Mouse (Mus musculus) liver, adult 2 months (tissue): Measurements from ENCODE around the gene Kcnt1. TPM values are rescaled to one million over a fixed set of nuclear protein-coding genes. Genes with fewer than 3 reads are reported as not detected.

Experiments used
- DNase-seq: peaks from one replicate; pipeline ENCODE4 v3.0.0-alpha.2; 2011; ENCODE audit warnings: low read depth, low spot score; ENCODE audit errors: extremely low read depth
- H3K27ac ChIP-seq: fragments of 200-500 bp; replicated peaks from 2 replicates; pipeline ENCODE4 v1.5.1; 2012; ENCODE audit warnings: low read depth, mild to moderate bottlenecking, control low read depth, inconsistent platforms, low read length; ENCODE audit not compliant: insufficient read depth
- H3K27me3 ChIP-seq: fragments of 200-500 bp; 2 replicates; pipeline ENCODE4 v1.6.1; 2012; ENCODE audit warnings: mild to moderate bottlenecking, moderate library complexity, low read length, inconsistent platforms; ENCODE audit not compliant: control insufficient read depth, insufficient read depth
- H3K36me3 ChIP-seq: fragments of 200-500 bp; 2 replicates; pipeline ENCODE4 v1.6.1; 2012; ENCODE audit warnings: low read length, inconsistent platforms; ENCODE audit not compliant: control insufficient read depth, insufficient read depth
- H3K4me1 ChIP-seq: fragments of 200-500 bp; 2 replicates; pipeline ENCODE4 v1.6.1; 2011; ENCODE audit warnings: low read length; ENCODE audit not compliant: control insufficient read depth, insufficient read depth
- H3K4me3 ChIP-seq: fragments of 200-500 bp; 2 replicates; pipeline ENCODE4 v1.5.1; 2011; ENCODE audit warnings: low read depth, mild to moderate bottlenecking, control low read depth, low read length, moderate library complexity; ENCODE audit not compliant: insufficient read depth
- H3K79me2 ChIP-seq: fragments of 200-500 bp; 2 replicates; pipeline ENCODE4 v1.6.1; 2012; ENCODE audit warnings: inconsistent platforms, mild to moderate bottlenecking, low read length, moderate library complexity; ENCODE audit not compliant: control insufficient read depth, insufficient read depth
- H3K9ac ChIP-seq: fragments of 200-500 bp; 2 replicates; pipeline ENCODE4 v1.6.1; 2012; ENCODE audit warnings: low read depth, mild to moderate bottlenecking, control low read depth, inconsistent platforms, low read length
- CTCF ChIP-seq: fragments of 200-500 bp; IDR thresholded peaks from 2 replicates; pipeline ENCODE4 v1.5.1; 2011; ENCODE audit warnings: low read depth, low read length, control low read depth
- POLR2A ChIP-seq: fragments of 200-500 bp; IDR thresholded peaks from 2 replicates; pipeline ENCODE4 v1.6.1; 2011; ENCODE audit warnings: low read length, control low read depth; ENCODE audit not compliant: insufficient read depth; ENCODE audit errors: extremely low read depth
- WGBS: fragments of 180-500 bp; shearing (Covaris S2); methylation state at CpG from one replicate; pipeline ENCODE4 v1.1.7; 2018; 5-methylcytosine and 5-hydroxymethylcytosine counted together
- polyA plus RNA-seq: library from polyadenylated mRNA; depleted of rRNA; stranded (reverse); fragments of >200 nt; gene quantifications from 2 replicates; pipeline ENCODE4 v1.2.3, GENCODE M21; 2012
- total RNA-seq: library from RNA; depleted of rRNA; stranded (reverse); fragments of >200 nt; gene quantifications from 2 replicates; pipeline ENCODE4 v1.2.3, GENCODE M21; 2014

Gene Kcnt1
- total and polyA plus RNA-seq, 2 experiments, result under 0.01 to 0.11 TPM

DNA sequence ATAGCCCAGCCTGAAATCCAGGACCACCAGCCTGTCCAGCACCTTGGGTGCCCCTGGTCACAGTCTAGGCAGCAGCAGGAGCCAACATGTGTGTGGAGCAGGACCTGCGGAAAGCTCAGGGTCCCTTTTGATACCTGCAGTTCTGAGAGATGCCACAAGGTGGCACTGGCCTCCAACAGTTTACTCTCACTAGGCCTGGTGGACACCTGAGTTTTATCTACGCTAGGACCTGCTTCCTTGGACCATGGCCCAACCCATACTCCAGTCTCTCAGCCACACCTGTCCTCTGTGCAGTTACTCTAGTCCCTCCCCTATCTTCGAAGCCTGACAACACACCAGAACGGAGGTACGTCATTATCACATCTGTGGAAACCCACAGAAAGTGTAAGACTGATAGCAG lies 27.2 kb upstream of the Kcnt1 start:
- Histone ChIP-seq H3K79me2 (no peaks in the 10 kb centered on the region), H3K27me3 (no peaks in the 10 kb centered on the region), H3K4me1 (no peaks in the 10 kb centered on the region), H3K27ac (no peak overlapping the region), H3K4me3 (no peak overlapping the region), H3K9ac (no peak overlapping the region), H3K36me3 (no peaks in the 10 kb centered on the region)
- DNase-seq, result peak; percentile 34
- 50% methylated on average over 5 of the region's 5 CpGs for WGBS
- TF ChIP-seq POLR2A, result no peak
- TF ChIP-seq CTCF, result peak; percentile 87

DNA sequence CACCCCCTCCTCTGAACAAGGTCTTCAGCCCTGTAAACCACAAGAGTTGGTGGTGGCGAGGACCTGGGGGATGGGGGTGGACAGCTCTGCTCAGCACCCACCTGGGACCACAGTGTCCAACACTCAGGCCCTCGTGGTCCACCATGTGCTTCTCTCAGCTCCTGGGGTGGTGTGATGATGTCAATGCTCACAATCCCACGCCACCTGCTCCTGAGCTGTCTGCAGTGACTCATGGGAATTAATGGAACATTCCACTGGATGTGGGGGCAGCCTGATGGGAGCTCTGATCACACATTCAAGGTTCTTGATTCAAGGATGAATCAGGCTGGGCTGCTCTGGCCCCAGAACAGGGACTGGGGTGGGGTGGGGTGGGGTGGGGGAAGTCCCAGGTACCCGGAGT lies 21.4 kb upstream of the Kcnt1 start:
- no peaks in the 10 kb centered on the region for H3K79me2 ChIP-seq
- DNase-seq, result no peak
- no peak overlapping the region for H3K9ac ChIP-seq
- H3K4me3 ChIP-seq, result no peak overlapping the region
- WGBS, result 63% methylated on average over 4 of the region's 4 CpGs
- no peak overlapping the region for H3K27ac ChIP-seq
- no peaks in the 10 kb centered on the region for H3K36me3 ChIP-seq
- no peaks in the 10 kb centered on the region for H3K4me1 ChIP-seq
- TF ChIP-seq CTCF (no peak), POLR2A (no peak)
- no peaks in the 10 kb centered on the region for H3K27me3 ChIP-seq

DNA sequence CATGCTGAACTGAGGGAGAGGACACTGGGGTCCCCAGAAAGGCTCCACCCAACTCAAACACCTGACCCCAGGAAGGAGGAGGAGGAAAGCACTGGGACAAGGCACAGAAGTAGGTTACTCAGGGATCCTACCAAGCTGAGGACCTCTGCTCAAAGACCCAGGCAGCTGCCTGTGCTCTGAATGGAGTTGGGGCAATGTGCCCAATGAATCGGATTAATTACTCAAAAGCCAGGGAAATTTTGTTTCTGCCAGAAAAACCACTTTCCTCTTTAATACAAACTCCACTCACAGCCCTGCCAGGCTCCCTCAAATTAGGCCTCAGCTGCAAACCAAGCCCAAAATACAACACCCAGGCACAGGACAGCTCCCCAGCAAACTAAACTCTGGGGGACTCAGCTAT lies 20.8 kb upstream of the Kcnt1 start:
- no peaks in the 10 kb centered on the region for H3K36me3 ChIP-seq
- H3K27ac ChIP-seq, result no peak overlapping the region
- H3K4me3 ChIP-seq, result no peak overlapping the region
- no peaks in the 10 kb centered on the region for H3K4me1 ChIP-seq
- H3K79me2 ChIP-seq, result no peaks in the 10 kb centered on the region
- no peaks in the 10 kb centered on the region for H3K27me3 ChIP-seq
- no peak for DNase-seq
- 71% methylated on average over 1 of the region's 1 CpGs for WGBS
- TF ChIP-seq CTCF (no peak), POLR2A (no peak)
- H3K9ac ChIP-seq, result no peak overlapping the region

DNA sequence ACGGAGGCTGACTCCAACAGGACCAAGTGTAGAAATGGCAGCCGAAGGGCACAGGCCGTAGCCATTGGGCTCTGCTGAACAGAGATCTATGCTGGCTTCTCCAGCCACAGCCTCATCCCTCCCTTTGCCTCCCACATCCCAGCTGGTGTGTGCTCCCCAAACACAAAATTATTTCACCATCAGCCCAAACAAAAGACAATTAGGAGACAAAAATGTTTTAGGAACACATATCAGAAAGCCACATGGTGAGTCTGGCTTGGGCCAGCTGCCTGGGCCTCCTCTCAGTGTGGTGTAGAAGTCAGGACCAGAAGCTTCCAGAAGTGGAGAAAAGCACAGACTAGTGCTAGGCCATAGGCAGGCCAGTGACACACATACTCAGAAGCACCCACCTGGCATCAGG lies 19.4 kb upstream of the Kcnt1 start:
- TF ChIP-seq CTCF (no peak), POLR2A (no peak)
- no peak for DNase-seq
- Histone ChIP-seq H3K27me3 (no peaks in the 10 kb centered on the region), H3K36me3 (no peaks in the 10 kb centered on the region), H3K9ac (no peak overlapping the region), H3K27ac (no peak overlapping the region), H3K4me3 (no peak overlapping the region), H3K4me1 (no peaks in the 10 kb centered on the region), H3K79me2 (no peaks in the 10 kb centered on the region)
- 85% methylated on average over 3 of the region's 3 CpGs for WGBS

DNA sequence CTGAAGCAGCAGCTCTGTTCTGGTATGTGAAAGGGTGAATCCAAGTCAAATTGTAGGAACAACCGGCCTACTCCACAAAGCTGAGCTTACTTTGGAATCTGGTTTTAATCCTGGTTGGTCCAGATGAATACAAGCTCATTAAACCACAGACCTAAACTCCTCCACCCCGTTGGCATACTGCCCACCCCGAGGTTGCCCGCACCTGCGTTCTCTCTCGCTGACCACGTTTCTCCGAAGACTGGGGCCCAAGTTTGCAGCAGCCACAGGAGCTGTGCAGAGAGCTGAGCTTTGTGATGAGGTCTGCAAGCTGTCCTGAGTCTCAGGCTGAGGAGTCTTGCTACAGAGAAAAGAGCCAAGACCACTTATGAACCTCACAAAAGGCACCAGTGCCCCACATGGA lies 17.0 kb upstream of the Kcnt1 start:
- Histone ChIP-seq H3K79me2 (no peaks in the 10 kb centered on the region), H3K4me3 (no peak overlapping the region), H3K36me3 (no peaks in the 10 kb centered on the region), H3K4me1 (no peaks in the 10 kb centered on the region), H3K9ac (no peak overlapping the region), H3K27me3 (no peaks in the 10 kb centered on the region), H3K27ac (no peak overlapping the region)
- WGBS, result 77% methylated on average over 8 of the region's 8 CpGs
- TF ChIP-seq CTCF, result no peak
- TF ChIP-seq POLR2A, result no peak
- DNase-seq, result no peak

DNA sequence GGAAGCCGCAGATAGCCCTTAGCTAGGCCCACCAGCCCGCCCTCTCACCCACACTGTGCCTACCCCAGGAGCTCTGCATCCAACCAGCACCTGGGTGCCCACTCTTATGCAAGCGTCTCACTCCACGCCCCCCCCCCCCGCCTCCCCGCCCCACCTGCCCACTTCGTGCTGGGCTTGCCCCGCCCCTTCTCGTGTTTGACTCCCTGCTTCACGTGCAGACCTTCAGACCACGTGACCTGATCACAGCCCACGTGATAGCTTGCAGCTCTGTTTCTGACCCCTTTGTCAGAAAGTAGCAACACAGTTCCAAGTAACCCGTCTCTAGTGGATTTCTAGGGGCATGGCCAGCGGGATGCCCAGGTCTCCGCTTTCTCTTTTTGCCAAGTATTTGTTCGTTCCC lies 16.3 kb upstream of the Kcnt1 start, which contains the start of gene Sohlh1:
Gene Sohlh1, minus strand, starts transcription at position 23 of the 400 bp plus-strand sequence.
- Histone ChIP-seq H3K79me2 (no peaks in the 10 kb centered on the region), H3K4me1 (no peaks in the 10 kb centered on the region), H3K27me3 (no peaks in the 10 kb centered on the region), H3K4me3 (no peak within 1 kb of the TSS), H3K9ac (no peak within 1 kb of the TSS), H3K27ac (no peak within 1 kb of the TSS), H3K36me3 (no peaks in the 10 kb centered on the region)
- no peak for DNase-seq
- WGBS, result 79% methylated on average over 16 of the region's 16 CpGs
- no peak for TF ChIP-seq CTCF
- TF ChIP-seq POLR2A, result no peak
